Mouse (Mus musculus) cerebellum, adult 11-12 months (tissue): ENCODE data around the gene Ganab.

Experiments used
- DNase-seq: peaks from one replicate; pipeline ENCODE4 v3.0.0; 2022

Gene Ganab

DNA sequence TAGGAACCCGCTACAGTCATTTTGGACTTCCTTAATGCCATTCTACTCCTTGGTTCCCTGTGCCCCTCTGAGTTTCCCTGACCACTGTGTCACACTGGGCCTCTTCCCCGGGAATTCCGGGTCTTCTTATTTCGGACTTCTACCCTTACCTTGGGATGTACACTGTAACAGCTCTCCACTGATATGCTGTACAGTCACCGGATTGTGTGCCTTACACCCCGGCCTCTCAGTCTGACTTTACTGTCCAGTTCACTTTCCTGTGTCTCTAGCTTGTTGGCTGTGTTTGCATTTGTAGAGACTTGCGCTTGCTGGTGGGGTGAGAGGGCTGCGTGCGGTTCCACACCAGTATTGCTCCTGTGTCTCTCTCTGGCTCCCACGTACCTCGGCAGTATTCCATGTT, 32.2 kb downstream of the Ganab start:
- DNase-seq, result no peak

DNA sequence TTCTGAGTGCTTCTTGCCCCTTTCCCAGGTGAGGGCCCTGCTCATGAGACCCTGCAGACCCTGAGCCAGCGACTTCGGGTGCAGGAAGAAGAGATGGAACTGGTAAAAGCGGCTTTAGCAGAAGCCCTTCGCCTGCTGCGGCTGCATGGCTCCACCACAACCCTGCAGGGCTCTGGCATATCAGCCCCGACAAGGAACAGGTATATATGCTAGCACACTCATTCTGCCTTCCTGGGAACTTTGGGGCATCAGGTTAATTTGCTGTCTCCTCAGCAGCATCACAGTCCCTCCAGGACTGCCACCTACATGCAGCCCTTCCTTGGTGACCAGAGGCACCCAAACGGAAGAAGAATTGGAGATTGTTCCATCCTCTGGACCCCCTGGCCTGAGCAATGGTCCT, 32.9 kb downstream of the Ganab start:
- DNase-seq, result no peak

DNA sequence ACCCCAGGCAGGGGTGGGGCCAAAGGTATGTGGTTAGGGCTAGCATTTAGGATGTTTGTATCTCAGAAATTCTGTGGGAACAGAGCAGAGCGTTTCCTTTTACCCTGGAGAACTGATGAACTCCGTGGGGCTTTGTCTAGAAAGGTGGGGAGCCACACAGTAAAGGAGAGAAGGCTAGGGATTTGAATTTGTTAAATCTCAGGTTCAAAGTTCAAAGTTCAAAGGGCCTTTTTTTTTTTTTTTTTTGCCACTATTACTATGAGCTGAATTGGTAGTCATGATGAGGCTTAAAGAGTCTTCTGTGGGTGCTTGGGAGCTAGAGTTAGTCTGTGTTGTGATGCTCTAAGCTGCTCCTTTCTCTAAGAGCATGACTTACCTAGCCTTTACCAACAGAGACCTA, 38.9 kb downstream of the Ganab start:
- DNase-seq, result no peak

DNA sequence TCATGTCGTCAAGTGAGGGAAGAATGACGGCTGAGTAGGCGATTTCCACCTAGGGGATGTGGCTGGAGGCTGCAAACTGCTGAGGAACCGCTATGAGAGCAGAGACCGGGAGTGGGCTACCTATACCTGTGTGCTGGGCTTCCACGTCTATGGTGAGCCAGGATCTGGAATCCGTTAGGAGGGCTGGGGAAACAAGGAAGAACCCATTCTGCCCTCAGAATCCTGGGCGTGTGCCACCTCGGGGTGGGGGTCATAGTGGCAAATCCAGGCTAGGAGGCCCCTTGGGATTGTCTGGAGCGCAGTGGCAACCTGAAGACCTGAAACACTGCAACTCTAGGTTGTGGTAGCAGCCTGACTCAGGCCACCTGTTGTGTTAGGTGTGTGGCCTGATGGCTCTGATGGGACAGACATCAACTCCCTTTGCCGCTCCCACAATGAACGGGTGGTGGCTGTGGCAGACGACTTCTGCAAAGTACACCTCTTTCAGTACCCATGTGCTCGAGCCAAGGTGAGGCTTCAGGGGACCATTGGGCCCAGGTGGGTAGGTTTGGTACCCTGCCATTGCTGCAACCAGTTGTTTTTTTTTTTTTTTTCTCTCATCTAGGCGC, 42.8 kb downstream of the Ganab start:
- DNase-seq, result peak; percentile 73

DNA sequence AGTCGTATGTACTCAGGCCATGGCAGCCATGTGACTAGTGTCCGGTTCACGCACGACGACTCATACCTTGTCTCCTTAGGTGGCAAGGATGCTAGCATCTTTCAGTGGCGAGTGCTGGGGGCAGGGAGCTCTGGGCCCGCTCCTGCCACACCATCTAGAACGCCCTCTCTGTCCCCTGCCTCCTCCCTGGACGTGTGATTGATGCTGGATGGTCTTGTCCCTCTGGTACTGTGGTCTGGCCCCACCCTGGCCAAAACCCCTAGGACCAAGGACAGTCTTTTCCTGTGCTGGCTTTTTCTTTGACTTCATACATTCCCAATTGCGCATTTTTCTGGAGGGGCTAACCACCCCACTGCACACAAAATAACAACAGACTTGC, 43.3 kb downstream of the Ganab start:
- DNase-seq, result peak; percentile 69

DNA sequence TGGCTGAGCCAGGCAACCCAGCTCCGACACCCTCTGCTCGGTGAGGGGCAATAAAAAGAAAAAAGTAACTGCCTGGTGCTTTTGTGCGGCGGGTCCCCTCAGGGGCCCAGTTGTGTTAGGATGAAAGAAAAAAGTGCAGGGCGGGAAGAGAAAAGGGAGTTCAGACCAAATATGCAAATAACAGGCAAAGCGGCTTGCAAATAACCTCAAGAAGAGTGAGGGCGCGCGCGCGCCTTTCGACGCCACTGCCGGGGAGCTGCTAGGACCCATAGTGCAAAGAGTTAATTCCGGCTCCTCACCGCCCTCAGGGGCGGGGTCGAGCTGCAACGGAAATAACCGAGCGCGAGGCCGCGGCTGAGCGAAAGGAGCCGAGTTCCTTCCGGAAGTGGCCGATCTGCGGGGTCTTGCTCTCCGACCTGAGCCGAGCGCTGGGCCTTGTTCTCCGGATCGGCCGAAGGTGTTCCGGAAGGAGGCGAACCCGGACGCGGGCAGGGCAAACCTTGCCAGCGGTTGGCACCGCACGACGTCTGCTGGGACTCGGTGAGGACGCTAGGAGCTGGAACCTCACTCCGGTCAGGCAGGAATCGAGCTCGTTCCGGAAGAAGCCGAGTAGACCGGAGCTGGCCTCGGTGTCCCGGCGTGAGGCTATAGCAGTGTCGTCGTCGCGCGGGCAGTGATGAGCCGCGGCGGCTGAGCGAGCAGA, 43.8 kb downstream of the Ganab start, which contains the start of gene Mta2:
TSS of gene Mta2 (plus strand) at position 361 of the 703 bp plus-strand sequence.
- peak; percentile 97 for DNase-seq

DNA sequence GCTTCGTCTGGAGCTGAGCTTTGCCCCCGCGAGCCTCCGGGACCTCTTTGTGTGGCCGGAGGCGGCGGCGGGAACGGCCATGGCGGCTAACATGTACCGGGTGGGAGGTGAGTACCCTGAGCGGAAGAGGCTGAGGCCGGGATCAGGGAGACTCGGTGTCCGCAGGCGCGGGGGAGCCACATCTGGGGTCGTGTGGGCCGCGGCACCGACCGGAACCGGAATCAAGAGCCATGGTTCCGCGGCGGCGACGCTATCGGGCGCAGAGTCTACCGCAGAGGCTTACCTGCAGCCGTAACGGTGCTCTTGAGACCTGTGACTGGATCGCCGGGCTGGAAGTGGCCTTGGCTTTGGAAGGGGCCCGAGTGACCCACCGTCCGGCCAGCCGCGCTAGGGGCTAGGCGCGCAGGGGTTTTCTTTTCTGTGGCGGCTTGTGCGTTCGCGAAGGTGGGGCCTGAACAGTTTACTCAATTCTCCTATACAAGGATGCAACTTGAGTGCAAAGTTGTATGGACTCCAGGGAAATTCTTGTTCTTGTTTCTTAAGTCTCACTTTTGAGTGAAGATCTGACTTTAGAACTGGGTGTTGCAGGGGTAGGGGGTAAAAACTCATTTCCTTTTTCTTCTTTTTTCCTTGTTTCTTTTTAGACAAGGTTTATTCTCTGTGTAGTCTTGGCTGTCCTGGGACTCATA, 44.5 kb downstream of the Ganab start:
- DNase-seq, result no peak

DNA sequence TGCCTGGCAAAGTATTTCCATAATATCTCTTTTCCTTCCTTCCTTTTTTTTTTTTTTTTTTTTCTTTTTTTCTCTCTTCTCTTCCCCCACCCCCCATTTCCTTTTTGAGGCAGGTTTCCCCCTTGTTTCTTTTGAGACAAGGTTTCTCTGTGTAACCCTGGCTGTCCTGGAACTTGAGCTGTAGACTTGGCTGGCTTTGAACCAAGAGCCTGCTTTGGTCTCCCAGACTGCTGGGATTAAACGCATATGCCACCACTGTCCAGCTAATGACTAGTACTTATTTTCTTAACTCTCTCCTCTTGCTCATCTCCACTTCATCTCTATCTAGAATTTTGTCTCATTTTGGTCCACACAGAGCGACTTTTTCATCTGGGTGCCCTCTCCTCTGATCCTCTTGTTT, 45.2 kb downstream of the Ganab start:
- DNase-seq, result no peak

DNA sequence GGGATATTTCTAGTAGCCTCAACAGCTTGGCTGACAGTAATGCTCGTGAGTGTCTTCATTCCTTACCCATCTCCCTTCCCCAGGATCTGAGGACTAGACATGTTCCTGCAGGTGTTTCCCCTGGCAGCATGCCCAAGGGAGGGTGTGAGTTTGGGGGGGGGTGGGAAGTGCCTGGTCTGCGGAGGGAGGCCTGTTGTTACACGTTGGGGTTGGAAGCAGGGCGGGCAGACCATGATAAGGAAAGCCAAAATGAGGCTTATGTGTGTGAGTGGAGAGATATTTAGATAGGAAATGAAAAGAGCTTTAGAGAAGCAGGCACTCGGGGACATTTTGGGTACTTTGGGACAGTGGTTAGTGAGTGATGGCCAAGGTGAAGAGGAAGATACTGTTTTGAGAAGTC, 46.2 kb downstream of the Ganab start:
- no peak for DNase-seq

DNA sequence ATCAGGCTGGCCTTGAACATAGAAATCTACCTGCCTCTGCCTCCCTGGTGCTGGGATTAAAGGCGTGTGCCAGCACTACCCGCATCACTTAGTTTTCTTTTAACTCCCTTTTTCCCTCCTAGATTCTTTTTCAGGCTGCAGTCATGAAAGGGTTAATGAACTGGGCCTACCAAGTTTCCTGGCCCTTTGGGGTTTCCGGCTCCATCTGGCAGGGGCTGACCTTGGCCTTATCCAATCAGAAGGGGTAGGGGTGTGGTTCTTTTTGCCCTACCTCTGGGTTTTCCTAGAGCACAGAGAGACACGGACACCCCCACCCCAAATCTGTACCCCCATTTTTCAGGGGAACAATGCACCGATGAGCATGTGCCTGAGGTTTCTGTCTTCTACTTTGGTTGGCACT, 46.9 kb downstream of the Ganab start:
- DNase-seq, result no peak

DNA sequence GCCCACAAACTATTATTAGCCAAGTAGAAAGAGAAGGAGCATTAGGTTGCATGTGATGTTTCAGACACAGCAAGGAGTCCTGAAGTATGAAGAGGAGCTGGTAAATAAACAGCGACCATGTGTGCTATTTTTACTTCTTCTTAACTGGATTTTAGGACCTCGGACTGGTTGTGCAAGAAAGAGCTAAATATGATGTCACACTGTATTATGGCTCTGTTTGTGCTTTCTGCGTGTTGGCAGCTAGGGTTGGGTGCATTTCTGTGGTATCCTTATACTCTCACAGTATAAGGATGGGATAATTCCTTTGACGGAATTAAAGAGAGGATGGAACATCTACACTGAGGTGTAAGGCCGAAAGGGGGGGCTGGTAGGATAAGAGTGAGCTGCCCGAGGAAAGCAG, 47.4 kb downstream of the Ganab start:
- no peak for DNase-seq

DNA sequence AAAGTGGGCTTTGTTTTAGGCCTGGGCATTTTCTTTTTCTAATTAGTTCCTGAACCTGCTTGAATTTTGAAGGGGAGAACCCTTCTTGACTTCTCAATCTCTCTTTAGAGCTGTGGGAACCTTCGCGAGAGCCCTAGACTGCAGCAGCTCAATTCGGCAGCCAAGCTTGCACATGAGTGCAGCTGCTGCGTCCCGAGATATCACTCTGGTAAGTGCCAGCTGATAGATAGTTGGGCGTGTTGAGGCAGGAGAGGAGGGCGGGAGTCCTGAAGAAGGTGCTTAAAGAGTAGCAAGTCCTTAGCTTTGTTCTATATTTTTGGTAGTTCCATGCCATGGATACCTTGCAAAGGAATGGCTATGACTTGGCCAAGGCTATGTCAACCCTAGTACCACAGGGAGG, 49.1 kb downstream of the Ganab start:
- DNase-seq, result no peak

DNA sequence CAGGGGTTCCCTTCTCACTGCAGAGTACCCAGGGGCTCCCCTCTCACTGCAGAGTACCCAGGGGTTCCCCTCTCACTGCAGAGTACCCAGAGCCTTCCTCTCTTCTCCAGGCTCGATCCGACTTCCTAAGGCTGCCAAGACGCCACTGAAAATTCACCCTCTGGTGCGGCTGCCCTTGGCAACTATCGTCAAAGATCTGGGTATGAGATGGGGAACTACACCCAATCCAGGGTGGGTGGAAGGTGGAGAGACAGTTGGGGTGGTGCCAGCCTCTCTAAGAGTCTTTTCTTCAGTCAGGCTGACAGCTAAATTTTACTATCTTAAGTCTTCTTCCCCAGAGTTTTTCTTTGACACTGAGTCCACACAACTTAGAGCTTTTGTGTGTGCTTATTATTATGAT, 52.3 kb downstream of the Ganab start:
- no peak for DNase-seq

DNA sequence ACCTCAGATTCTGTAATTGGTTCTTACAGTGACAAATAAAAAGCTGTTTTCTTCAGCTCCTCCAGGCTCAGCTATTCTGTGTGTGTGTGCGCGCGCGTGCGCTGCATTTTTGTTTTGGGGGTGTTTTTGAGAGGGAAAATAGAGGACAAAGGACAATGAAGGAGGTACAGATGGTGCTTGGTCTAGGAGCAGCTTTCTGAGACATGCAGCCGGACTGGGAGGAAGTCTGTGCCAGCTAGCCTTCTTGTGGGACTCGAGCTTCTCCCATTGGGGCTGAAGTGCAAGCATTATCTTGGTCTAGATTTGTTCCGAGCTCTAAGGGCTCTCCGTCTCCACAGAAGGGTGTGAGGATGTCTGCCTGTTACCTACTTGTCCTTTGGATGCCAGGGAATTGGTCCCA, 54.4 kb downstream of the Ganab start:
- no peak for DNase-seq

DNA sequence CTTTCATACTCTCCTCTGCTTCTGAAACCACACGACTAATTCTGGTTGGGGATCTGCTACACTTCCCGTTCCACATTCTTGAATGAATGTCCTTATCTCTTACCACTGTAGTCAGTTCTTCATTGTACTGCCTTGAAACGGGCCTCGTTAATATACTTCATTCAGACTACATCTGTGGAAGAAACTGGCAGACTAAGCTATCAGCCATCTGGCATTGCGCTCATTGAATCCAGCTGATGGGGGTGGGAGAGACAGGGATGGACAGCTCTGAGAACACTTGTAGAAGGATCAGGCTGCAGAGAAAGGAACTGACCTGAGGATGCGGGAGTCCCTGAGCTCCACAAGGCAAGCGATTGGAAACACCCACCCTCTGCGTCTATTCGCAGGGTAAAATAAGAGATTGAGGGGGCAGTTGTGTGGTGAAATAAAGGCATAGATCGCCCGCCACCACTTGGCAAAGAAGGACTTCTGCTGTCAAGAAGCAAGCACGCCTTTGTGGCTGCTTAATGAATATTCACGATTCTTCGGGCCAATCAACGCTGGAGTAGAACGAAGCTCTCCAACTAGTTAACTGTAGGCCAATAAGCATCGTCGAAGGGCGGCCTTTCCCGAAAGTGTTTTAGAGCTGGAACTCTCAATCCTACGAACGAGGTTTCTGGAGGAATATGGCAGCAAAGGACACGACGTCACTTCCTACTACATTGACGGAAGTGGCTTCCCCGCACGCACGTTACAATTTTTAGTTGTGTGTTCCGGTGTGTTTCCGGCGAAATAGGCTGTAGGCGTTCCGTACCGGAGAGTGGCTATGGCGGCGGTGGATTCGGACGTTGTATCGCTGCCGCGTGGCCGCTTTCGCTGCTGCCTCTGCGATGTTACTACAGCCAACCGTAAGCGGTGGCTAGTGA, 55.5 kb downstream of the Ganab start, which contains the start of gene Tut1:
TSS of gene Tut1 (plus strand) at position 713 of the 905 bp plus-strand sequence.
- peak; percentile 91 for DNase-seq

DNA sequence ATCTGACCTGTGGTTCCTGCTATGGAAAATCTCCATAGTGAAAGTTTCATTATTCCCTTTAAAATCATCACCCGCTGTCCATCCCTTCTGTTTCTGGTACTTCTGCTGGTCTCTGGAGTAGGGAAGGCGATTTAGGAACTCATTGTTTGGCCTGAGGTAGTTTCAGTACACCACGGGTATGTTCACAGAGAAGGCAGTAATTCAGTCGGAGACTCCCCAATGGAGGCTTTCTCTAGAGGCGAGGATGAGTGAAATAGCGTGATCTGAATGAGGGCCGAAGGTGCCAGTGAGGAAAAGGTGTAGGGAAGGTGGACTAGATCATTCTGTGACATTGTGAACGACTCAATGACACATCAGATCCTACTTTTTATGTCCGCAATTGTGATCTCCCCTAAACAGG, 56.3 kb downstream of the Ganab start:
- DNase-seq, result no peak

DNA sequence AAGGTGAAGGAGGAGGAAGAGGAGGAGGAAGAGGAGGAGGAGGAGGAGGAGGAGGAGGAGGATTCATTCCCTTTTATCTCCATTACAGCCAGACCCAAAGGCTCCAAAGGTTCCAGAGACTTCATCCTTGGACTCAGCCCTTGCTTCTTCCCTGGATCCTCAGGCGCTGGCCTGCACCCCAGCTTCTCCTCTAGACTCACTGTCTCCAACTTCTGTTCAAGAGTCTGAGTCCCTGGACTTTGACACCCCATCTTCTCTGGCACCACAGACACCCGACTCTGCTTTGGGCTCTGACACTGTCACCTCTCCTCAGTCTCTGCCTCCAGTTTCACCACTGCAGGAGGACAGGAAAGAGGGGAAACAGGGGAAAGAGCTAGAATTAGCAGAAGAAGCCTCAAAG, 64.4 kb downstream of the Ganab start:
- no peak for DNase-seq

DNA sequence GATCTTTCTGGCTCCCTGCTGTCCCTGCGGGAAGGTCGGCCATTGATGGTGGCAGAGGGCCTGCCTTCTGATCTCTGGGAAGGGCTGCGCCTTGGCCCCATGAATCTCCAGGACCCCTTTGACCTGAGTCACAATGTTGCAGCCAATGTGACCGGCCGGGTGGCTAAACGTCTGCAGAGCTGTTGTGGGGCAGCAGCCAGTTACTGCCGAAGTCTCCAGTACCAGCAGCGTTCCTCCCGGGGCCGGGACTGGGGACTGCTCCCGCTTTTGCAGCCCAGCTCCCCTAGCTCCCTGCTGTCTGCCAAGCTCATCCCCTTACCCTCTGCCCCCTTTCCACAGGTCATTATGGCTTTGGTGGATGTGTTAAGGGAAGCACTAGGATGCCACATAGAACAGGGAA, 67.2 kb downstream of the Ganab start:
- peak; percentile 63 for DNase-seq

DNA sequence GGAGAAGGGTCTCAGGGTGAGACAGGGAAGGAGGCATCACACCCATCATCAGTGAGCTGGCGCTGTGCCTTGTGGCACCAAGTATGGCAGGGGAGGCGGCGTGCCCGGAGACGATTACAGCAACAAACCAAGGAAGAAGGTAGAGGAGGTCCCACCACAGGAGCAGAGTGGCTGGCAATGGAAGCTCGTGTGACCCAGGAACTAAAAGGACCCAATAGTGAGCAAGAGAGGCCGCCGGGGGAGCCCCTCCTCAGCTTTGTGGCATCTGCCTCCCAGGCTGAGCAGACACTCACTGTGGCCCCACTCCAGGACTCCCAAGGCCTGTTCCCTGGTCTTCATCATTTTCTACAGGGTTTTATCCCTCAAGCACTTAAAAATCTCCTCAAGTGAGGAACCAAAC, 67.9 kb downstream of the Ganab start:
- DNase-seq, result peak; percentile 76

DNA sequence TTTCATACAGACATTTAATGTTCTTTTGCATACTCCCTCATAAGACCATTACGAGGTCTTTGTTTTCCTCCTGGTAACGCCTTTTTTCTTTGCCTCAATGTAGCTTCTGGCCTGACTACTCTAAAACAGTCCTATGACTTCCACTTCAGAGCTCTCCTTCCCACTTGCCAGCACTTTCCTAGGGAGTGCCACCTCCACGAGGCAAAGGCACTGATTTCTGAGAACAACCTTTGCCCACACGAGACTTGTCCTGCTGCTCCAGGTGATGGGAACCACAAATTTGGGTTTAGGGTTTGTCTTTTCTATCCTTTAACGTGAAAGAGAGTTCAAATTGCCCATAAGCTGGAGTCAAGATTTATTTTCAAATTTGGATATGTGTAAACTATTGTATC, 68.3 kb downstream of the Ganab start:
- DNase-seq, result no peak
